Mouse (Mus musculus): ENCODE measurements around the gene Kl.

GRCm38 (mm10) chr5:150936807-150937206 lies 15.6 kb upstream of the Kl start:
- no peak for TF ChIP-seq POLR2A (IDR thresholded peaks at IDR 0.05; ENCODE audit: insufficient read depth, low read depth, low read length)
- TF ChIP-seq CTCF (IDR thresholded peaks at IDR 0.05; ENCODE audit: insufficient read depth, low read depth, low read length), result no peak

All from olfactory bulb, adult 2 months (tissue).